Mouse (Mus musculus) neural tube, embryonic 11.5 days (tissue): ENCODE results near the gene Gale. TPM values are rescaled to one million over a fixed set of nuclear protein-coding genes. Genes with fewer than 3 reads are reported as not detected.
"Not testable (repeated sequence)": the region's sequence is repeated elsewhere in the genome, so short reads cannot be mapped to it uniquely, and the experiment has no call there.

Experiments
- ATAC-seq: fragments of 200-750 bp; cut with Nextera tagmentation; 2 replicates; pipeline ENCODE4 v1.8.0; 2017; ENCODE audit warnings: moderate number of reproducible peaks, mild to moderate bottlenecking, moderate TSS enrichment, moderate library complexity; ENCODE audit not compliant: insufficient read depth, low FRiP score, low TSS enrichment
- DNase-seq: peaks from one replicate; pipeline ENCODE4 v3.0.0-alpha.2; 2015; ENCODE audit warnings: low spot score
- H3K27ac ChIP-seq: fragments of 300-500 bp; sonication (generic); 2 replicates; pipeline ENCODE4 v1.5.1; 2014; ENCODE audit warnings: low read depth, mild to moderate bottlenecking, low read length
- H3K27me3 ChIP-seq: fragments of 300-500 bp; sonication (generic); 2 replicates; pipeline ENCODE4 v1.6.1; 2014; ENCODE audit warnings: mild to moderate bottlenecking, low read length, mixed read lengths; ENCODE audit not compliant: control insufficient read depth, insufficient read depth
- H3K36me3 ChIP-seq: fragments of 300-500 bp; sonication (generic); 2 replicates; pipeline ENCODE4 v1.6.1; 2014; ENCODE audit warnings: mild to moderate bottlenecking, low read length, moderate library complexity, mixed read lengths; ENCODE audit not compliant: control insufficient read depth, insufficient read depth
- H3K4me1 ChIP-seq: fragments of 300-500 bp; sonication (generic); 2 replicates; pipeline ENCODE4 v1.6.1; 2014; ENCODE audit warnings: low read length, mixed read lengths; ENCODE audit not compliant: control insufficient read depth, insufficient read depth
- H3K4me2 ChIP-seq: fragments of 300-500 bp; sonication (generic); 2 replicates; pipeline ENCODE4 v1.6.1; 2014; ENCODE audit warnings: low read depth, mild to moderate bottlenecking, moderate library complexity
- H3K4me3 ChIP-seq: fragments of 300-500 bp; sonication (generic); 2 replicates; pipeline ENCODE4 v1.5.1; 2014; ENCODE audit warnings: low read depth, low read length
- H3K9ac ChIP-seq: fragments of 300-500 bp; sonication (generic); 2 replicates; pipeline ENCODE4 v1.6.1; 2014; ENCODE audit warnings: mild to moderate bottlenecking, low read length
- H3K9me3 ChIP-seq: fragments of 300-500 bp; sonication (generic); 2 replicates; pipeline ENCODE4 v1.6.1; 2016; ENCODE audit warnings: low read length; ENCODE audit not compliant: control insufficient read depth
- WGBS: fragments of 180-500 bp; shearing (Covaris S2); extraction: QIAGEN DNeasy Blood & Tissue Kit; methylation state at CpG from one replicate; pipeline ENCODE4 v1.1.7; 2014; 5-methylcytosine and 5-hydroxymethylcytosine counted together
- polyA plus RNA-seq: library from polyadenylated mRNA; unstranded; fragments of >200 nt; fragmentation: Nextera tagmentation; extraction: Ambion mirVana; gene quantifications from 2 replicates; pipeline ENCODE4 v1.2.1, GENCODE M21; 2014

Gene Gale
- polyA plus RNA-seq, 1 experiment from 2014 or later, result 36.4 TPM

DNA sequence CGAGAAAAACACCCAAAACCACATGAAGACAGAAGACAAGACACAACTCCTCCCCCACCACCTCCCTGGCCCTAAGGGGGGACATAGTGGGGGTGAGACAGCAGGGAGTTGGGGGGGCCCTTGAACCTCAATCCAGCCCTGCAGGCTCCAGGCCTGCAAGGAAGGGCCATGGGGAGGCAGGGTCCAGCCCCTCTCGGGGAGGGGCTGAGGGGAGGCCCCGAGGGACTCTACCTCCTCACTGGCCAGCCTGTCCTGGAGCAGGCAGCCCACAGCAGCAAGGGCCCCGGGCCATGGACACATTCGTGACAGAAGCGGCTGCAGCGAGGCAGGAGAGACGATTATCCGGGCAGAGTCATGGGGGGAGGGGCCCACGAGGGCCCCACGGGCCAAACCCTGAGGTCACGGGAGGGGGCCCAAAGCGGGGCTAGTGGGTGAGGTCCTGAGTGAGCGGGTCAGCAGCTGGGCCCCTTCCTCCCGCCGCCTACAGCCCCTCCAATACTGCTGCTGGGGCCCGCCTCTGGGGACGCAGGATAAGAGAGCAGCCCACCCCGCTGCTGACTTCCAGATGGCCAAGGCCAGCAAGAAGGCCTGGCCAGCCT, 4.8 kb downstream of the Gale start:
- Histone ChIP-seq H3K4me2 (no peak overlapping the region), H3K9ac (no peak overlapping the region), H3K27me3 (no peaks in the 10 kb centered on the region), H3K36me3 (peaks cover 31% of the 10 kb centered on the region), H3K4me3 (no peak overlapping the region), H3K27ac (no peak overlapping the region), H3K4me1 (peaks cover 16% of the 10 kb centered on the region), H3K9me3 (no peaks in the 10 kb centered on the region)
- no peak for DNase-seq
- WGBS, result 76% methylated on average over 17 of the region's 19 CpGs
- ATAC-seq, result no peak

- Histone ChIP-seq H3K4me1 (peaks cover 13% of the 10 kb centered on the region), H3K4me3 (no peak overlapping the region)
- 89% methylated on average over 13 of the region's 13 CpGs for WGBS
Measured at GRCm38 (mm10) chr4:135969070-135969750, 5.7 kb downstream of the Gale start.

GRCm38 (mm10) chr4:135970585-135970984, 7.1 kb downstream of the Gale start:
- H3K4me2 ChIP-seq, result no peak overlapping the region; the same call in 1 of the 2 replicates
- DNase-seq (no peak), ATAC-seq (no peak)
- 91% methylated on average over 11 of the region's 11 CpGs for WGBS
- H3K27me3 ChIP-seq, result no peaks in the 10 kb centered on the region
- H3K4me1 ChIP-seq, result peaks cover 8% of the 10 kb centered on the region
- H3K9me3 ChIP-seq, result no peaks in the 10 kb centered on the region
- peaks cover 31% of the 10 kb centered on the region for H3K36me3 ChIP-seq
- no peak overlapping the region for H3K4me3 ChIP-seq
- no peak overlapping the region for H3K27ac ChIP-seq
- no peak overlapping the region for H3K9ac ChIP-seq

More at GRCm38 (mm10) chr4:135969070-135969750, 5.7 kb downstream of the Gale start:
- no peak overlapping the region for H3K27ac ChIP-seq
- H3K36me3 ChIP-seq, result peaks cover 31% of the 10 kb centered on the region
- H3K4me2 ChIP-seq, result no peak overlapping the region
- no peaks in the 10 kb centered on the region for H3K9me3 ChIP-seq
- H3K9ac ChIP-seq, result no peak overlapping the region
- ATAC-seq (no peak), DNase-seq (no peak)
- no peaks in the 10 kb centered on the region for H3K27me3 ChIP-seq

DNA sequence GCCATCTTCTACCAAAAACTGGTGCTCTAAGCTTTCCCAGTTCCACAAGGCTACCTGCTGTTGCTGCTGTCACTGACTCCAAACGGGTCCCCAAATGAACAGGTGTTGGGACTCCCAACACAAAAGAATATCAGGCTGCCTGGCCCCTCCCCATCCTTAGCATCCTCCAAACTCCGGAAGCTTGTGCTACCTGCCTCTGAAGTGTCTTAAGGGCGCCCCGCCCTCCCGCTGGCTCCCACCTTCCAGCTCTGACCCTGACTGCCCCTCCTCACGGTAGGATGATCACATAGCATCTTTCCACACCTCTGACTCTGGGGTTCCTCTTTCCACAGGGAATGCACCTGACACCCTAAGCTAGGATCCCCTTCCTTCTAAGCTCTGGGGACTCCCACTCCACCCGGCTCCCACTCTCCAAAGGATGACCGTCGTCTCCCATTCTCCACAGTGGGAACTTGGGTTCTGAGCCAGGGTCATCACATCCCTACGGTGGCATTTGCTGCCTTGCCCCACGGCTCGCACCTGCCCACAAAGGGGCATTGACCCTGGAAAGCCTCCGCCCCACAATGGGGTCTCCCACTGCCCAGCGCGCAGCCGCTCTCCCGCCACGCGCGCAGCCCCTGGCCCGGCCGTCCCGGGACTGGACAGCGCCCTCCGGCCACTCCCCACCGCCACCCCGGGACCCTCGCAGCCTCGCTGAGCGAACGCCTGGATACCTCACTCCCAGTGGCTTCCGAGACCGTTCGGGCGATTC, 8.5 kb downstream of the Gale start:
- ATAC-seq (peak; percentile 50), DNase-seq (no peak)
- H3K4me2 ChIP-seq, result peak overlapping the region; percentile 96
- H3K4me1 ChIP-seq, result peaks cover 8% of the 10 kb centered on the region
- WGBS, result 1% methylated on average over 35 of the region's 35 CpGs
- peak overlapping the region; percentile 89 for H3K9ac ChIP-seq
- peak overlapping the region; percentile 96 for H3K4me3 ChIP-seq
- H3K9me3 ChIP-seq, result no peaks in the 10 kb centered on the region
- peaks cover 31% of the 10 kb centered on the region for H3K36me3 ChIP-seq
- peak overlapping the region; percentile 49; the same call in 1 of the 2 replicates for H3K27ac ChIP-seq
- H3K27me3 ChIP-seq, result no peaks in the 10 kb centered on the region

DNA sequence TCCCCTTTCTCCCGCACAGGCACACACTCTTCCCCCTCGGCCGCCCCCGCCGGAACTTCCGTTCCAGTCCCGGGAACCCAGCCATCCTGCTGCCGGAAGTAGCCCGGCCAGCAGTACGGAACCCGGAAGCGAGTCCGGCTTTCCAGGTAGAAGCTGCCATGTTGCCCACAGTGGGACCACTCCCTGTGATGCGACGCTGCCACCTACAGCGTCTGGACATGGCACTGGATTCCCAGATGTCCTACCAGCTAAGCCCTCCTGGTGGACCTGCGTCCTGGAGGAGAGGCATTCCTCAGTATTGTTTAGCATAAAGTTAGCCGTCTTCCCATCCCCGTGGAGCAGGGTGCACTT, 9.0 kb downstream of the Gale start, which contains the start of gene Lypla2:
Lypla2 (minus strand) TSS at position 71 of the 351 bp plus-strand sequence.
- WGBS, result 1% methylated on average over 19 of the region's 19 CpGs
- Histone ChIP-seq H3K4me3 (peak within 1 kb of the TSS; percentile 96), H3K27ac (peak within 1 kb of the TSS; percentile 49; the same call in 1 of the 2 replicates), H3K9me3 (no peaks in the 10 kb centered on the region), H3K4me1 (peaks cover 8% of the 10 kb centered on the region), H3K9ac (peak within 1 kb of the TSS; percentile 89), H3K4me2 (peak within 1 kb of the TSS; percentile 96), H3K36me3 (peaks cover 26% of the 10 kb centered on the region), H3K27me3 (no peaks in the 10 kb centered on the region)
- peak; percentile 78 for ATAC-seq
- DNase-seq, result peak; percentile 83

DNA sequence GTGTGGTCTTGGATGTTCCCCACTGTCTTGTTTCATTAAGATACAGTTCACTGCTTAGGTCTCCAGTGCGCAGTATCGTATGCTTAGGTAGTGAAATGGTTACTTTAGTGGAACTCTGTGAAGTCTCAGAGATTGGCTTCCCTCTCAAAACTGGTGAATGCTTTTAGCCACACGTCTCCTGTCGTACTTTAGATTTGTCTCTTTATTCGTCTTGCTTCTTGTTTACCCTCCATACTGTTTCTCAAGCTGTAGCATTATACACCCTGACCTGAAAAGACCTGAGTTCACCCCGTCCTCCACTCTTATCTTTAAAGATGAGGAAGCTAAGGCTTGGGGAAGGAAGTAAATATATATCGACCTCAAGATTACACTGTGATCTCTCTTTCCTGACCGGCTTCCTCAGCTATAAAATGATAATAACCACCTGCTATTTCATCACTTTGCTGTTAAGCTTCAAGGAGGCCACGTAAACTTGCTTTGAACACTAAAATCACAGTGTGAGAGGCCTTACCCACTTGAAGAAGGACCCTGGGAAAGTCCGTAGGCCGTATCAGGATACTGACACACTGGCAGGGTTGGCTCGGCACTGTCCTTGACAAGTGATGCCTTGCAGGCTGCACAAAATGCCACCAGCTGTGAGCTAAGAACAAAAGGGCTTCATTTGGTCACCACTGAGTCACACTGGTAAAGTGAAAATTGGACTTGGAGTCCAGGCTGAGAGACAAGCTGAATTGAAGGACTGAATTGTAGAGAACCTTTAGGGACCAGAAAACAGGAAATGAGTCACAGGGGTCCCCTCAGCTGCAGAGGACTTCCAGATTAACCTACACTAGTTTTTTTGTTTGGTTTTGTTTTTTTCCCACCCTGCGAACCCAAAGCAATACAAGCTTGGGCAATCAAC, 9.6 kb downstream of the Gale start:
- 74% methylated on average over 13 of the region's 13 CpGs for WGBS
- H3K9ac ChIP-seq, result peak overlapping the region; percentile 89
- no peak for ATAC-seq
- H3K36me3 ChIP-seq, result peaks cover 23% of the 10 kb centered on the region
- H3K4me3 ChIP-seq, result peak overlapping the region; percentile 96
- peaks cover 8% of the 10 kb centered on the region for H3K4me1 ChIP-seq
- peak overlapping the region; percentile 96 for H3K4me2 ChIP-seq
- H3K9me3 ChIP-seq, result no peaks in the 10 kb centered on the region
- DNase-seq, result no peak
- H3K27ac ChIP-seq, result no peak overlapping the region
- no peaks in the 10 kb centered on the region for H3K27me3 ChIP-seq

- Histone ChIP-seq H3K27ac (no peak overlapping the region), H3K4me2 (no peak overlapping the region), H3K27me3 (no peaks in the 10 kb centered on the region), H3K36me3 (0 out of 2 replicates have a peak, but pooled peaks cover 4% of the 10 kb centered on the region), H3K9me3 (no peaks in the 10 kb centered on the region), H3K4me3 (no peak overlapping the region), H3K4me1 (peaks cover 6% of the 10 kb centered on the region), H3K9ac (no peak overlapping the region)
- DNase-seq (no peak), ATAC-seq (no peak)
- WGBS, result 90% methylated on average over 12 of the region's 12 CpGs
Measured at GRCm38 (mm10) chr4:135976146-135976545, 12.6 kb downstream of the Gale start.

DNA sequence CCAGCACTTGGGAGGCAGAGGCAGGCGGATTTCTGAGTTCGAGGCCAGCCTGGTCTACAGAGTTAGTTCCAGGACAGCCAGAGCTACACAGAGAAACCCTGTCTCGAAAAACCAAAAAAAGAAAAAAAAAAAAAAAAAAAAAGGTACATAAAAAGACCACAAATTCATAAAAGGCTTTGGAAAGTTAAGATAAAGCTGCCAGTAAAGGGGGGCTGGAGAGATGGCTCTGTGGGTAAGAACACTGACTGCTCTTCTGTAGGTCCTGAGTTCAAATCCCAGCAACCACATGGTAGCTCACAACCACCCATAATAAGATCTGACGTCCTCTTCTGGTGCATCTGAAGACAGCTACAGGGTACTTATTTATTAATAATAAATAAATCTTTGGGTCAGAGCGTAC, 16.7 kb downstream of the Gale start:
- H3K27me3 ChIP-seq, H3K4me3 ChIP-seq, H3K4me2 ChIP-seq, H3K36me3 ChIP-seq, DNase-seq, H3K27ac ChIP-seq, H3K9ac ChIP-seq, H3K9me3 ChIP-seq, ATAC-seq, H3K4me1 ChIP-seq: not testable (repeated sequence)
- WGBS, result 91% methylated on average over 5 of the region's 5 CpGs
